Mouse (Mus musculus): ENCODE results near the gene Slc11a2. TPM values are rescaled to one million over a fixed set of nuclear protein-coding genes. Genes with fewer than 3 reads are reported as not detected.

Slc11a2 gene
- total RNA-seq, 1 experiment: 59.8 TPM

Other genes with a start within 250 kb of the Slc11a2 start
- 26.4 and 47.2 TPM in 2 replicates for gene Atf1, start 197.3 kb downstream of the Slc11a2 start, total RNA-seq (2012; rRNA removed)
- gene Tmprss12, start 144.2 kb downstream of the Slc11a2 start, total RNA-seq (2012; rRNA removed): 1.5 and 1.6 TPM in 2 replicates
- 11.6 and 21.7 TPM in 2 replicates for gene Mettl7a1, start 120.9 kb downstream of the Slc11a2 start, total RNA-seq (2012; rRNA removed)
- 0.49 and 1.3 TPM in 2 replicates for gene Mettl7a3, start 90.1 kb downstream of the Slc11a2 start, total RNA-seq (2012; rRNA removed)
- 0.37 and 0.54 TPM in 2 replicates for gene Methig1, start 71.9 kb downstream of the Slc11a2 start, total RNA-seq (2012; rRNA removed)
- gene Mettl7a2, start 71.9 kb downstream of the Slc11a2 start, total RNA-seq (2012; rRNA removed): 1.4 and 5.1 TPM in 2 replicates
- not detected in 2 replicates for gene Higd1c, start 60.5 kb downstream of the Slc11a2 start, total RNA-seq (2012; rRNA removed)
- gene Gm5475, start 2.9 kb downstream of the Slc11a2 start, total RNA-seq (2012; rRNA removed): 0.11 TPM in 1 of 2 replicates, not detected in the other
- 7.8 and 11.2 TPM in 2 replicates for gene Letmd1, start 44.0 kb upstream of the Slc11a2 start, total RNA-seq (2012; rRNA removed)
- 8.1 and 14.6 TPM in 2 replicates for gene Csrnp2, start 70.4 kb upstream of the Slc11a2 start, total RNA-seq (2012; rRNA removed)
- gene Tfcp2, start 126.9 kb upstream of the Slc11a2 start, total RNA-seq (2012; rRNA removed): 13.1 and 13.6 TPM in 2 replicates
- 2.9 and 4.1 TPM in 2 replicates for gene Pou6f1, start 174.9 kb upstream of the Slc11a2 start, total RNA-seq (2012; rRNA removed)
- 13.5 and 27.6 TPM in 2 replicates for gene Dazap2, start 190.3 kb upstream of the Slc11a2 start, total RNA-seq (2012; rRNA removed)
- gene Smagp, start 211.9 kb upstream of the Slc11a2 start, total RNA-seq (2012; rRNA removed): 20.0 and 27.3 TPM in 2 replicates
- 7.9 and 12.5 TPM in 2 replicates for gene Bin2, start 244.5 kb upstream of the Slc11a2 start, total RNA-seq (2012; rRNA removed)